Mouse (Mus musculus) forebrain, embryonic 10.5 days (tissue): Measurements from ENCODE around the gene Pbrm1. TPM values are rescaled to one million over a fixed set of nuclear protein-coding genes. Genes with fewer than 3 reads are reported as not detected.

Experiments
- DNase-seq: peaks from one replicate; pipeline ENCODE4 v3.0.0-alpha.2; 2017; ENCODE audit warnings: low spot score; ENCODE audit errors: extremely low spot score
- H3K27ac ChIP-seq: fragments of 300-500 bp; sonication (generic); 2 replicates; pipeline ENCODE4 v1.5.1; 2016; ENCODE audit warnings: mild to moderate bottlenecking
- H3K27me3 ChIP-seq: fragments of 300-500 bp; sonication (generic); 2 replicates; pipeline ENCODE4 v1.6.1; 2016; ENCODE audit warnings: mild to moderate bottlenecking; ENCODE audit not compliant: poor library complexity, severe bottlenecking
- H3K36me3 ChIP-seq: fragments of 300-500 bp; sonication (generic); replicated peaks from 2 replicates; pipeline ENCODE4 v1.6.1; 2016; ENCODE audit warnings: mild to moderate bottlenecking, moderate library complexity
- H3K4me1 ChIP-seq: fragments of 300-500 bp; sonication (generic); 2 replicates; pipeline ENCODE4 v1.6.1; 2016
- H3K4me3 ChIP-seq: fragments of 300-500 bp; sonication (generic); 2 replicates; pipeline ENCODE4 v1.5.1; 2016; ENCODE audit warnings: mild to moderate bottlenecking, moderate library complexity
- H3K9me3 ChIP-seq: fragments of 300-500 bp; sonication (generic); 2 replicates; pipeline ENCODE4 v1.6.1; 2016; ENCODE audit warnings: mild to moderate bottlenecking, moderate library complexity
- WGBS: fragments of 180-500 bp; shearing (Covaris S2); methylation state at CpG from one replicate; pipeline ENCODE4 v1.1.7; 2016; 5-methylcytosine and 5-hydroxymethylcytosine counted together
- polyA plus RNA-seq: library from polyadenylated mRNA; unstranded; fragments of >200 nt; fragmentation: Nextera tagmentation; extraction: Ambion mirVana; gene quantifications from 2 replicates; pipeline ENCODE4 v1.2.1, GENCODE M21; 2016

Gene Pbrm1
- polyA plus RNA-seq, 1 experiment from 2014 or later = 144 TPM

GRCm38 (mm10) chr14:31165991-31166630 lies 147.2 kb downstream of the Pbrm1 start:
- Histone ChIP-seq H3K27ac (peak overlapping the region; percentile 15), H3K36me3 (peaks cover 14% of the 10 kb centered on the region), H3K4me3 (peak overlapping the region; percentile 16), H3K9me3 (no peaks in the 10 kb centered on the region), H3K27me3 (no peaks in the 10 kb centered on the region), H3K4me1 (peaks cover 42% of the 10 kb centered on the region)
- no peak for DNase-seq
- WGBS = 86% methylated on average over 10 of the region's 10 CpGs

DNA sequence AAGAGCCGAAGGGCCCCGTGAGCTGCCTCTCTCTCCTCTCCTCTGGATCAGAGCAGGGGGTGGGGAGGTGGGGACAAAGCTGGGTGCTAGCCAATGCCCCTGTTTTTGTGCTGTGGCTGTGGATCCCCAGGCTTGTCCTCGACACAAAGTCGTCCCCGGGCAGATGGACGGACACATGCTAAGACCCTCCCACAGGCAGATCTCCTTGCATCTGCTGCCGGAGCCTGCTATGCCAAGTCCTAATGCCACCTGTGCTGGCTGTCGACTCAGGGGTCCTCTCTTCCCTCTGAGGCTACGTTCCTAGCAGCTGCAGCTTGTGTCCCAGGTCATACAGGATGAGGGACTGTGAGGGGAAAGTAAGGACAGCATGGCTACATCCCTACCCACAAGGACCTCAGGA lies 147.9 kb downstream of the Pbrm1 start:
- DNase-seq = no peak
- no peaks in the 10 kb centered on the region for H3K27me3 ChIP-seq
- peak overlapping the region; percentile 15; the same call in 1 of the 2 replicates for H3K27ac ChIP-seq
- WGBS = 63% methylated on average over 9 of the region's 9 CpGs
- H3K4me3 ChIP-seq = peak overlapping the region; percentile 16
- H3K9me3 ChIP-seq = no peaks in the 10 kb centered on the region
- H3K36me3 ChIP-seq = peaks cover 21% of the 10 kb centered on the region
- H3K4me1 ChIP-seq = peaks cover 43% of the 10 kb centered on the region

- peaks cover 37% of the 10 kb centered on the region for H3K36me3 ChIP-seq
- H3K27ac ChIP-seq = peak within 1 kb of the TSS; percentile 15
- no peaks in the 10 kb centered on the region for H3K9me3 ChIP-seq
- WGBS = 65% methylated on average over 10 of the region's 10 CpGs
- H3K4me1 ChIP-seq = peaks cover 43% of the 10 kb centered on the region
- no peak for DNase-seq
- H3K27me3 ChIP-seq = no peaks in the 10 kb centered on the region
- H3K4me3 ChIP-seq = peak within 1 kb of the TSS; percentile 16
Measured at GRCm38 (mm10) chr14:31168425-31168824, 149.5 kb downstream of the Pbrm1 start, which contains the start of gene Stab1. Stab1 (minus strand) TSS chr14:31168641.

DNA sequence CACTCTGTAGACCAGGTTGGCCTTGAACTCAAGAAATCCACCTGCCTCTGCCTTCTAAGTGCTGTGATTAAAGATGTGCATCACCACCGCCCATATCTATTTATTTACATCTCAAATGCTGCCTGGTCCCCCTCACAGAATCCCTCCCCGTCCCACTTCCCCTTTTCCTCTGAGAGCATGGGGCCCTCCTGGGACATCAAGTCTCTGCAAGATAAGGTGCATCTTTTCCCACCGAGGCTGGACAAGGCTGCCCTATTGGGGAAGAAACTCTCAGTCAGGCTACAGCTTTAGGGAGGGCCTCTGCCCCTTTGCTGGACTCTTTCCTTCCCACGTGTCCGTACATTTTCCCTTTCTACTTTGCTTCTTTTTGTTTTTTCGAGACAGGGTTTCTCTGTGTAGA lies 150.6 kb downstream of the Pbrm1 start:
- 83% methylated on average over 6 of the region's 6 CpGs for WGBS
- Histone ChIP-seq H3K4me1 (peaks cover 43% of the 10 kb centered on the region), H3K9me3 (no peaks in the 10 kb centered on the region), H3K4me3 (no peak overlapping the region), H3K36me3 (peaks cover 48% of the 10 kb centered on the region), H3K27me3 (no peaks in the 10 kb centered on the region), H3K27ac (no peak overlapping the region)
- DNase-seq = no peak

DNA sequence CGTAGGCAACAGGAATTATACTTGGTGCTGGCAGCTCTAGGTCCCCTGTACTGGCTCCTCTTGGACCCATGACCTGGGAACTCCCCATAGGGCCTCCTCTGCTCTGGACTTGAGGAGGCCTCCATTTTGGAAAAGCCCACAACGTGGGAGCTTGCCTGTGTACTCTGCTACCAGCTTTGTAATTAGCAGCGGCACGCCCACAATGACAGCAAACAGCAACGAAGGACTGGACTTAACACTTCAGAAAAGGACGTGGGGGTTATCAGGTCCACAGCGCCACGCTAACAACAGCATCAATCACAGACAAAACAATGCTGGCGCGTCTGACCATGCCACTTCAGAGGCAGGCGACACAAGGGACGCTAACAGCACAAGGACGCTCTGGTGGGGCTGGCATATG lies 152.0 kb downstream of the Pbrm1 start:
- no peak for DNase-seq
- H3K36me3 ChIP-seq = peaks cover 63% of the 10 kb centered on the region
- H3K4me3 ChIP-seq = no peak overlapping the region
- H3K4me1 ChIP-seq = peaks cover 36% of the 10 kb centered on the region
- 0 out of 2 replicates have a peak overlapping the region, but pooled peaks have one; percentile 48 for H3K27ac ChIP-seq
- WGBS = 91% methylated on average over 13 of the region's 13 CpGs
- H3K9me3 ChIP-seq = no peaks in the 10 kb centered on the region
- H3K27me3 ChIP-seq = no peaks in the 10 kb centered on the region

Other genes with a start within 250 kb of the Pbrm1 start
- 21.9 and 22.8 TPM in 2 replicates for gene Tmem110, start 193.5 kb upstream of the Pbrm1 start, polyA plus RNA-seq
- 0.22 and 0.49 TPM in 2 replicates for gene Mustn1, start 139.9 kb upstream of the Pbrm1 start, polyA plus RNA-seq
- gene Itih4, start 132.7 kb upstream of the Pbrm1 start, polyA plus RNA-seq = not detected in 2 replicates
- gene Itih3, start 95.4 kb upstream of the Pbrm1 start, polyA plus RNA-seq = 0.17 and 0.32 TPM in 2 replicates
- gene Itih1, start 75.8 kb upstream of the Pbrm1 start, polyA plus RNA-seq = not detected in 2 replicates
- 24.4 and 25.7 TPM in 2 replicates for gene Nek4, start 67.8 kb upstream of the Pbrm1 start, polyA plus RNA-seq
- gene Glt8d1, start 17.7 kb upstream of the Pbrm1 start, polyA plus RNA-seq = 45.1 and 45.8 TPM in 2 replicates
- gene Spcs1, start 17.5 kb upstream of the Pbrm1 start, polyA plus RNA-seq = 261 and 264 TPM in 2 replicates
- gene Gnl3, start within 50 bp of the Pbrm1 start, polyA plus RNA-seq = 133 and 152 TPM in 2 replicates
- 58.3 and 58.8 TPM in 2 replicates for gene Smim4, start 109.8 kb downstream of the Pbrm1 start, polyA plus RNA-seq
- gene Nt5dc2, start 111.9 kb downstream of the Pbrm1 start, polyA plus RNA-seq = 558 and 609 TPM in 2 replicates
- 20.7 and 21.6 TPM in 2 replicates for gene Stab1, start 149.5 kb downstream of the Pbrm1 start, polyA plus RNA-seq
- 0.67 and 0.84 TPM in 2 replicates for gene Tnnc1, start 189.2 kb downstream of the Pbrm1 start, polyA plus RNA-seq
- gene Nisch, start 197.8 kb downstream of the Pbrm1 start, polyA plus RNA-seq = 401 and 402 TPM in 2 replicates
- 0.61 and 0.66 TPM in 2 replicates for gene Sema3g, start 198.7 kb downstream of the Pbrm1 start, polyA plus RNA-seq
- 14.0 and 16.4 TPM in 2 replicates for gene Phf7, start 232.2 kb downstream of the Pbrm1 start, polyA plus RNA-seq
- 146 and 151 TPM in 2 replicates for gene Bap1, start 232.3 kb downstream of the Pbrm1 start, polyA plus RNA-seq